Mouse (Mus musculus) heart, embryonic 14.5 days (tissue): ENCODE data around the gene Slc28a3. TPM values are rescaled to one million over a fixed set of nuclear protein-coding genes. Genes with fewer than 3 reads are reported as not detected.

Experiments used
- ATAC-seq: fragments of 200-750 bp; cut with Nextera tagmentation; 2 replicates; pipeline ENCODE4 v1.8.0; 2017; ENCODE audit warnings: low read depth, moderate TSS enrichment; ENCODE audit not compliant: insufficient number of reproducible peaks, insufficient read depth, low FRiP score
- H3K27ac ChIP-seq, 2 experiments: fragments of 200-500 bp in 1 of 2; fragments of 300-500 bp in 1 of 2; sonication (generic) in 1 of 2; replicated peaks in 1 of 2; 2 replicates each; pipeline ENCODE4 v1.5.1; 2012 to 2014; ENCODE audit warnings: low read depth in 2 of 2, low read length in 2 of 2, control low read depth in 1 of 2, mild to moderate bottlenecking in 1 of 2, mixed read lengths in 1 of 2; ENCODE audit not compliant: control insufficient read depth in 1 of 2, insufficient read depth in 1 of 2
- H3K27me3 ChIP-seq: fragments of 300-500 bp; sonication (generic); 2 replicates; pipeline ENCODE4 v1.6.1; 2014; ENCODE audit warnings: mild to moderate bottlenecking, low read length, control low read depth; ENCODE audit not compliant: control insufficient read depth, insufficient read depth
- H3K36me3 ChIP-seq: fragments of 300-500 bp; sonication (generic); 2 replicates; pipeline ENCODE4 v1.6.1; 2014; ENCODE audit warnings: mild to moderate bottlenecking, control low read depth, low read length, mixed read lengths; ENCODE audit not compliant: control insufficient read depth, insufficient read depth
- H3K4me1 ChIP-seq, 2 experiments: fragments of 200-500 bp in 1 of 2; fragments of 300-500 bp in 1 of 2; sonication (generic) in 1 of 2; 2 replicates each; pipeline ENCODE4 v1.6.1; 2012 to 2014; ENCODE audit warnings: low read length in 2 of 2, control low read depth in 1 of 2, mixed read lengths in 1 of 2; ENCODE audit not compliant: control insufficient read depth in 2 of 2, insufficient read depth in 2 of 2
- H3K4me2 ChIP-seq: fragments of 300-500 bp; sonication (generic); 2 replicates; pipeline ENCODE4 v1.6.1; 2014; ENCODE audit warnings: mild to moderate bottlenecking, low read length
- H3K4me3 ChIP-seq, 2 experiments: fragments of 200-500 bp in 1 of 2; fragments of 300-500 bp in 1 of 2; sonication (generic) in 1 of 2; 2 replicates each; pipeline ENCODE4 v1.5.1; 2012 to 2014; ENCODE audit warnings: low read length in 2 of 2, mild to moderate bottlenecking in 2 of 2, control low read depth in 1 of 2, low read depth in 1 of 2, moderate library complexity in 1 of 2; ENCODE audit not compliant: control insufficient read depth in 1 of 2, insufficient read depth in 1 of 2
- H3K9ac ChIP-seq: fragments of 300-500 bp; sonication (generic); 2 replicates; pipeline ENCODE4 v1.6.1; 2014; ENCODE audit warnings: mild to moderate bottlenecking, low read length
- H3K9me3 ChIP-seq: fragments of 300-500 bp; sonication (generic); 2 replicates; pipeline ENCODE4 v1.6.1; 2016; ENCODE audit warnings: low read length, control low read depth; ENCODE audit not compliant: control insufficient read depth
- WGBS: fragments of 180-500 bp; shearing (Covaris S2); extraction: QIAGEN DNeasy Blood & Tissue Kit; methylation state at CpG from one replicate; pipeline ENCODE4 v1.1.7; 2014; 5-methylcytosine and 5-hydroxymethylcytosine counted together
- polyA plus RNA-seq: library from polyadenylated mRNA; unstranded; fragments of >200 nt; fragmentation: Nextera tagmentation; extraction: Ambion mirVana; gene quantifications from 2 replicates; pipeline ENCODE4 v1.2.1, GENCODE M21; 2014

Slc28a3 gene
- polyA plus RNA-seq, 1 experiment from 2014 or later: not detected

DNA sequence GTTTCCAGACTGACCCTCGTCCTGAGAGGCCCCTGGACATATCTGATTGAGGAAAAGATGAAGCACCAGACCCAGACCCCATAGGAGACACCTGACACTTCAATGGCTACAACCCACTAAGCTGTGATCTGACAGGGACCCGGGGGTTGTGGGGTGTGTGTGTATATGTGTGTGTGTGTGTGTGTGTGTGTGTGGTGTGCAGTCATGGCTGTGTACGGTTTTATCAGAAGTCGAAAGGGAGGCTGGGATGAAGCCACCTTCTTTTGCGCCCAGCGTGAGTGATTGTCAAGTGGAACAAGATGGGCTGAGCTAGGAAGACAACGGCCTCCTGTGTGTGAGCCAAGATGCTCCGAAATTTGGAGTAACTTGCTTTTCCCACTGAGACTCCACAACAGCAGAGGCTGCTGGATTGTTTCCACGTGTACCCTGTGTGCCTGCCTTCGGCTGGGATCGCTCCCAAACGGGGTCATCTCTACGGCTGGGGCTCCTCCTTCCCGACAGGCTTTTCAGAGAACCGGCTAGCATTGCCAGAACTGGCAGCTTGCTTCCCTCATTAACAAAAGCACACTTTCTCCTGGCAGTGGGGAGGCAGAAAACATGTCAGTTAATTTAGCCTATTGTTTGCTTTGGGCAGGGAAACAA lies 50.1 kb downstream of the Slc28a3 start:
- Histone ChIP-seq H3K4me1 (no peaks in the 10 kb centered on the region), H3K27me3 (no peaks in the 10 kb centered on the region), H3K9me3 (no peaks in the 10 kb centered on the region), H3K36me3 (no peaks in the 10 kb centered on the region), H3K9ac (no peak overlapping the region), H3K4me2 (no peak overlapping the region), H3K4me3 (no peak overlapping the region), H3K27ac (no peak overlapping the region)
- no peak for ATAC-seq
- WGBS: 68% methylated on average over 15 of the region's 15 CpGs

- H3K4me2 ChIP-seq: no peak overlapping the region
- H3K9me3 ChIP-seq: no peaks in the 10 kb centered on the region
- no peaks in the 10 kb centered on the region for H3K27me3 ChIP-seq
- no peak overlapping the region for H3K4me3 ChIP-seq
- H3K27ac ChIP-seq: no peak overlapping the region
- WGBS: 68% methylated on average over 12 of the region's 12 CpGs
- no peak overlapping the region for H3K9ac ChIP-seq
- no peak for ATAC-seq
- no peaks in the 10 kb centered on the region for H3K4me1 ChIP-seq
- no peaks in the 10 kb centered on the region for H3K36me3 ChIP-seq
Measured at GRCm38 (mm10) chr13:58558216-58558615, 52.5 kb downstream of the Slc28a3 start.

DNA sequence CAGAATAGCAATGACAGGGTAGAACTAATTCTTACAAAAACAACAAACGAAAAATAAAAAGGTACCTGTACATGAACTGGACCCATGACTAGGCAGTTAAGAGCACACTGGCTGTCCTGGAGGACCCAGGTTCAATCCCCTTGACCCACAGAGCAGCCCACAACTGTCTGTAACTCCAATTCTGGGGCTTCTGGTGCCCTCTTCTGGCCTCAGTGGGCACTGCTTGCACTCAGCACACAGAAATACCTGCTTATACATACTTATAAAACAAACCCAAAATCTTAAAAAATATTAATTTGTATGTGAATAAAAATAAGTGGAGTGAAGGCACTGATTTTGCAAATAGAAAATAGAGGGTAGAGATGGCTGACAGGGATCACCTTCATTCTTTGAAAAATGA lies 54.7 kb downstream of the Slc28a3 start:
- no peak overlapping the region for H3K27ac ChIP-seq
- H3K4me2 ChIP-seq: no peak overlapping the region
- no peaks in the 10 kb centered on the region for H3K4me1 ChIP-seq
- WGBS: 68% methylated on average over 1 of the region's 1 CpGs
- no peaks in the 10 kb centered on the region for H3K36me3 ChIP-seq
- no peaks in the 10 kb centered on the region for H3K9me3 ChIP-seq
- no peaks in the 10 kb centered on the region for H3K27me3 ChIP-seq
- H3K9ac ChIP-seq: no peak overlapping the region
- no peak for ATAC-seq
- H3K4me3 ChIP-seq: no peak overlapping the region

DNA sequence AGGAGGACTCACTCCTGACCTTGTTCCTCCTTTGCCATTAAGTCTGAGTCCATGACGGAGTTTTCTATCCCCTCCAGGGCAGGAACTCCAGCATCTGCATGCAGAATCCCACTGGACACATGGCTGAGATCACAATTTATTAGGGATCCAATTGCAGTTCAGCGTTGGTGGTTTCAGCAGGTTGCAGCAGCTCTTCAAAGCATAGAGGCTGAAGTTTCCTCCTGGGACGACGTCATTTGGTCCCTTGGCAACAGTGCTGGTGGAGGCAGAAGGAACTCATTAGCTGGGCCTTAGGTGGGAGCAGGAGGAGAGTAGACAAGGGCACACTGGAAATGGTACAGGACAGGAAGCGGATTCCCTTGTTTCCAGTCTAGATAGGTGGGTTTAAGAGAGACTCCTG lies 55.1 kb downstream of the Slc28a3 start:
- H3K36me3 ChIP-seq: no peaks in the 10 kb centered on the region
- no peak overlapping the region for H3K4me3 ChIP-seq
- ATAC-seq: no peak
- 75% methylated on average over 5 of the region's 5 CpGs for WGBS
- no peaks in the 10 kb centered on the region for H3K4me1 ChIP-seq
- no peak overlapping the region for H3K9ac ChIP-seq
- H3K9me3 ChIP-seq: no peaks in the 10 kb centered on the region
- no peaks in the 10 kb centered on the region for H3K27me3 ChIP-seq
- no peak overlapping the region for H3K4me2 ChIP-seq
- no peak overlapping the region for H3K27ac ChIP-seq

GRCm38 (mm10) chr13:58551924-58552323 lies 58.8 kb downstream of the Slc28a3 start:
- Histone ChIP-seq H3K4me1 (no peaks in the 10 kb centered on the region), H3K36me3 (no peaks in the 10 kb centered on the region), H3K9ac (no peak overlapping the region), H3K4me3 (no peak overlapping the region), H3K27ac (no peak overlapping the region), H3K9me3 (no peaks in the 10 kb centered on the region), H3K27me3 (no peaks in the 10 kb centered on the region), H3K4me2 (no peak overlapping the region)
- ATAC-seq: no peak
- WGBS: 80% methylated on average over 4 of the region's 4 CpGs

DNA sequence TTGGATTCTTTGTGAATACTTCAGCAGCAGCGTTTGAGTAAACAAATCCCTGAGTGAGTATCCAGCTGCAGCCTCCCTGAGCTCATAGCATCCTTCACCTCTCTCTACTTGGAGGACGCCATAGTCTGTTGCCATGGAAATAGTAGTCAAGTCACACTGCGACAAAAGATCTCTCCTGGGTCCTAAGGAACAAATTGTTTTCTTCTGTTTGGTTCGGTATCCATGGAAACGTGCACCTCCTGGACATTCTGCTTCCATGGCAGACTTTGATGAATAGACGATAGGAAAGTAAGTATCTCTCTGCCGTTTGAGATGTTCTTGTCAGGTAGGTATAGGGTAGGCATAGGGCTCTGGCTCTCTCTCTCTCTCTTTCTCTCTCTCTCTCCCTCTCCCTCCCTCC lies 63.1 kb downstream of the Slc28a3 start:
- H3K4me2 ChIP-seq: no peak overlapping the region
- 55% methylated on average over 7 of the region's 7 CpGs for WGBS

DNA sequence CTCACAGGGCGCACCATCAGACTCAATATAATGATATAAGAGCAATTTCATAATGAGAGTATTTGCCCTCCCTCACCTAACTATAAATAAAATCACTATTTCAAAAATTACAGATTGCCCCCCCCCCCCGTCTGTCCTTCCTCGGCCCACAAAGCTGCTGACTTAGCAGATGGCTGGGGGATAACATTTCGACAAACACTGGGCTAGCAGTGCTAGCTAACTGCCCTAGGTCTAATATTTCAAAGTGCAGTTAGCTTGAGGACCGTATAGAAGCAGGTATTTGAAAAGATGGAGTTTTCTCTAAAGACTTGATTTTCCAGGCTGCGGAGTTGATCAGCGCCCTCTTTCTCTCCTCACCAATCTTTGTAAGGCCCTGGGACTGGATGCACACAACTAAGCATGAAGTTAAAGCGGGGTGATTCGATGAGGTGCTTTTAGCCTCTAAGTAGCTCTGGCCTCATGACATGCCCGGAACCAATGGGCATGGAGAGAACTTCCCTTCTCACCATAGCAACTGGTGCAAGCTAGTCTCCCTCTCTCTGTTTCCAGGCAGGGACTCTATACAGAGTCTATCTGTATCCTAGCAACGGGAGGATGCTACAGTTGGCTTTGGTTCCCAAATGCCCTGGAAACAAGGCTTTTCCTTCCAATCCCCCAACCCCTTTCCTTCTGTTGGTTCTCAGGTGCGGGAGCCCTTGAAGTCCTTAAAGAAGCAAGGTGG lies 66.8 kb downstream of the Slc28a3 start:
- Histone ChIP-seq H3K4me1 (no peaks in the 10 kb centered on the region), H3K9ac (no peak overlapping the region), H3K4me2 (no peak overlapping the region), H3K27ac (no peak overlapping the region), H3K36me3 (no peaks in the 10 kb centered on the region), H3K4me3 (no peak overlapping the region), H3K9me3 (no peaks in the 10 kb centered on the region), H3K27me3 (0 out of 2 replicates have a peak, but pooled peaks cover 2% of the 10 kb centered on the region)
- ATAC-seq: no peak
- 62% methylated on average over 12 of the region's 12 CpGs for WGBS

More for the DNA sequence above, 63.1 kb downstream of the Slc28a3 start:
- no peak overlapping the region for H3K4me3 ChIP-seq
- H3K4me1 ChIP-seq: no peaks in the 10 kb centered on the region
- H3K9me3 ChIP-seq: no peaks in the 10 kb centered on the region
- H3K9ac ChIP-seq: no peak overlapping the region
- H3K27me3 ChIP-seq: 0 out of 2 replicates have a peak, but pooled peaks cover 2% of the 10 kb centered on the region
- no peaks in the 10 kb centered on the region for H3K36me3 ChIP-seq
- ATAC-seq: no peak
- H3K27ac ChIP-seq: no peak overlapping the region
